Mouse (Mus musculus) pancreas, adult 10 weeks (tissue): Measurements from ENCODE around the gene Vsir. TPM values are rescaled to one million over a fixed set of nuclear protein-coding genes. Genes with fewer than 3 reads are reported as not detected.

ENCODE experiments used
- polyA plus RNA-seq: library from polyadenylated mRNA; stranded (reverse); fragments of 350-450 nt; fragmentation: Illumina TruSeq; extraction: RNeasy Lipid Tissue Mini Kit (QIAGEN cat#74804); gene quantifications from one replicate; pipeline ENCODE4 v1.2.3, GENCODE M21; 2015; ENCODE audit warnings: low read depth, low replicate concordance; ENCODE audit not compliant: insufficient read depth

Vsir gene
- polyA plus RNA-seq = 4.8 TPM

DNA sequence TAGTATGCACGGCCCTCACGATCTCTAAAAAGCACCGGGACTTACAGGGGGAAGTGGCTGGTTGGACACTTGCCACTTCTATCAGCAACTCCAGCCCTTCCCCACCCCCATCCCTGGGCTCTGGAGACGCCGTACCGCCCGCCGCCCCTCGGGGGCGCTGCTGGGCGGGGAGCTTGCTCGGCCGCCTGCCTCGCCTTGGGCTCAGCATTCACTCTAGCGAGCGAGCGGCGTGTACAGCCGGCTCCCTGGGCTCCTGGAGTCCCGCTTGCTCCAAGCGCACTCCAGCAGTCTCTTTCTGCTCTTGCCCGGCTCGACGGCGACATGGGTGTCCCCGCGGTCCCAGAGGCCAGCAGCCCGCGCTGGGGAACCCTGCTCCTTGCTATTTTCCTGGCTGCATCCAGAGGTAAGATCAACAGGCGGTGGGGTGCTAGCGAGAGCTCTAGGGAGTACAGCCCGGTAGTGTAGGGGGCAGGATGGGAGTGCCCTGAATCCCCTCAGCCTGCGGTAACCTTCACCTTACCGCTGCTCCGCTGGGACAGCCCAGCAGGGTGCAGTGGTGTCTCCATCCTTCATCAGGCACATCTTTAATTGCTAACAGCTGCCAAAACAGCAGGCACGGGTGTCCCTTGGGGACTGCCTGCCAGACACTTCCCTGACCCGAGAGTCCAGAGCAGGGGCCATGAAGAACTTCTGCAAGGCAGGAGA lies at the start of gene Vsir:
Vsir (plus strand) TSS at position 151 of the 705 bp plus-strand sequence.

DNA sequence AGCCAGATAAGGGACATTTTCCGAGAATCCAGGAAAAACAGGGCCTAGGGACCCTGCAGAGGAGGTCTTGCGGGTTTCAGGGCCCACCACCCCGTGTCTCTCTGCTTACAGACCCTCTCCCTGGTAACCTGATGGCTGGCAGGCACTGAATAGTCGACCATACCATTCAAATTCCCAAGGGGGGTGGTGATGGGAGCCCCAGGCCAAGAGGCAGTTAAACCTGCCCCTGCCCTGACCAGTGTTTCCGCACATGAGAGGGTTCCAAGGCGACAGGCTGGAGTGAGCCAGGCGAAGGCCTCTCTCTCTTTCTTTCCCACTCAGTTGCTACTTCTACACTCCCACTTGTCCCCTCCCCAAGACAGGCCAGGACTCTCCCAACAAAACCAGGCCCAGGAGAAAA lies 52.8 kb downstream of the Vsir start, which contains the start of gene Gm17455:
Gm17455 (plus strand) TSS at position 278 of the 400 bp plus-strand sequence.

Other genes starting within 250 kb of the Vsir start
- gene Spock2, start 240.6 kb upstream of the Vsir start, polyA plus RNA-seq = 18.0 TPM
- 0.26 TPM for gene Chst3, start 127.6 kb upstream of the Vsir start, polyA plus RNA-seq
- 149 TPM for gene Psap, start 69.2 kb upstream of the Vsir start, polyA plus RNA-seq
- gene Gm17455, start 52.9 kb downstream of the Vsir start, polyA plus RNA-seq = not detected